Mouse (Mus musculus): ENCODE measurements around the gene Atxn7l1. TPM values are rescaled to one million over a fixed set of nuclear protein-coding genes. Genes with fewer than 3 reads are reported as not detected.

The Atxn7l1 gene
- polyA plus RNA-seq, 1 experiment from 2014 or later: 16.8 TPM

DNA sequence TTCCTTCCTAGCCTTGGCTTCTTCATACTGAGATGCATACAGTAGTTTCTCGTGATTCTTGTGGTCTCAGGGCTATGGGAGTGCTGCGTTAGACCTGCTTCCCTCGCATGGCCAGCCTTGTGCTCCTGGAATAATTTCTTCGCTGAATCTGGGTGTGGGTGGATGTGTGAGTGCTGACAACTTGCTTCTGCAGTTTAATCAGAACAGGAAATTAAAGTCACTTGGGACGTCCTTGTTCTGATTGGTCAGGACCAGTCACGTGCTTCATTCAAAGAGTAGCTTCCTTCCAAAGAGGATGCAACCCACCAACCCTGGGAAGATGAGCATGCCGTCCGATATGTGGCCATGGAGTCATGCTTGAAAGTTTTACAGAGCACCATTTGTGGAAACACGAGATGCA is 126.2 kb downstream of the Atxn7l1 start:
- ATAC-seq (ENCODE audit: low read depth): no peak
- Histone ChIP-seq H3K27me3 (ENCODE audit: control insufficient read depth, insufficient read depth, low read depth, low read length) (no peaks in the 10 kb centered on the region), H3K4me2 (ENCODE audit: low read depth, low read length) (no peak overlapping the region), H3K9ac (ENCODE audit: low read depth, low read length) (no peak overlapping the region), H3K27ac (ENCODE audit: low read length) (no peak overlapping the region), H3K4me1 (ENCODE audit: control insufficient read depth, low read depth, low read length) (no peaks in the 10 kb centered on the region), H3K4me3 (ENCODE audit: low read depth, low read length) (no peak overlapping the region), H3K36me3 (ENCODE audit: control insufficient read depth, insufficient read depth) (no peaks in the 10 kb centered on the region), H3K9me3 (replicated peaks; ENCODE audit: control insufficient read depth, low read length) (no peaks in the 10 kb centered on the region)
- 62% methylated on average over 9 of the region's 9 CpGs for WGBS (ENCODE audit: insufficient replicate concordance)

DNA sequence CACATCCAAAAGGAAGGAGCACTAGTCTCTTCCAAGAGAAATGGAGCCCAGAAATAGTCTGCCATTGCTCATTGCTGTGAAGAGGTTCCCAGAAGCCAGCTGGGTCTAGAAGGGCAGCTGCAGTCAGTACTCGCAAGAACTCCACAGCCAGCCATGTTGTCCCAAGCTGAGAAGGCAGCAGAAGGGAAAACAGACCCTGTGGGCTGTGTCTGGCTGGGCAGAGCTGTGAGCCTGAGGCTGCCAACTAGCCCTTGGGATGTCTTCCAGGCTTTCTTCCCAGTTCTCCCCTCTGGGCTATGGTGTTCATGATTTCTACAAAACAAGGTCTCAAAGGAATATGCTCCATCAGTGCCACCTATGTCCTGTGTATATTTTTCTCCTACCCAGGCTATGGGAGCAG is 128.5 kb downstream of the Atxn7l1 start:
- Histone ChIP-seq H3K27ac (ENCODE audit: low read length) (no peak overlapping the region), H3K9ac (ENCODE audit: low read depth, low read length) (no peak overlapping the region), H3K4me3 (ENCODE audit: low read depth, low read length) (no peak overlapping the region), H3K4me1 (ENCODE audit: control insufficient read depth, low read depth, low read length) (no peaks in the 10 kb centered on the region), H3K4me2 (ENCODE audit: low read depth, low read length) (no peak overlapping the region), H3K36me3 (ENCODE audit: control insufficient read depth, insufficient read depth) (no peaks in the 10 kb centered on the region), H3K27me3 (ENCODE audit: control insufficient read depth, insufficient read depth, low read depth, low read length) (no peaks in the 10 kb centered on the region), H3K9me3 (replicated peaks; ENCODE audit: control insufficient read depth, low read length) (no peaks in the 10 kb centered on the region)
- 91% methylated on average over 1 of the region's 1 CpGs for WGBS (ENCODE audit: insufficient replicate concordance)
- ATAC-seq (ENCODE audit: low read depth): no peak

DNA sequence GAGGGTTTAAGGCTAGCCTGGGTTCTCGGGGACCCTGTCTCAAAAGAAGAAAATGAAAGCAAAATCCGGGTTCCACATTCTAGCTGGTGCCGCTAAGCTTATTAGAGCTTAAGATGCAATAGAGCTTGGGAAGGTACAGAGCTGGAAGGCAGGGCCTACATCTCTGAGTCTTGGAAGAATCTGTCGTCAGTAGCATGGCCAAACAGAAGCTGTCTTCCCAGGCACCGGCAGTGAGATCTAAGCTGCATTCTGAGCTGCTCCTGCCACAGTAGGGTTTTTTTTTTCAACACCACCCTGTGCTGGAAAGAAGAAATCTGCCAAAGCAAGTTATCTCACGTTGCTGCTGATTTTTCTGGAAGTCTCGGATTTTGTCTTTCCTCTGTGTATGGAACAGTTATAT is 129.9 kb downstream of the Atxn7l1 start:
- 71% methylated on average over 7 of the region's 7 CpGs for whole genome bisulfite sequencing (ENCODE audit: insufficient replicate concordance)
- Histone ChIP-seq H3K36me3 (ENCODE audit: control insufficient read depth, insufficient read depth) (no peaks in the 10 kb centered on the region), H3K9ac (ENCODE audit: low read depth, low read length) (no peak overlapping the region), H3K27ac (ENCODE audit: low read length) (no peak overlapping the region), H3K4me2 (ENCODE audit: low read depth, low read length) (no peak overlapping the region), H3K4me3 (ENCODE audit: low read depth, low read length) (no peak overlapping the region), H3K9me3 (replicated peaks; ENCODE audit: control insufficient read depth, low read length) (no peaks in the 10 kb centered on the region), H3K4me1 (ENCODE audit: control insufficient read depth, low read depth, low read length) (no peaks in the 10 kb centered on the region), H3K27me3 (ENCODE audit: control insufficient read depth, insufficient read depth, low read depth, low read length) (no peaks in the 10 kb centered on the region)
- ATAC-seq (ENCODE audit: low read depth): no peak

DNA sequence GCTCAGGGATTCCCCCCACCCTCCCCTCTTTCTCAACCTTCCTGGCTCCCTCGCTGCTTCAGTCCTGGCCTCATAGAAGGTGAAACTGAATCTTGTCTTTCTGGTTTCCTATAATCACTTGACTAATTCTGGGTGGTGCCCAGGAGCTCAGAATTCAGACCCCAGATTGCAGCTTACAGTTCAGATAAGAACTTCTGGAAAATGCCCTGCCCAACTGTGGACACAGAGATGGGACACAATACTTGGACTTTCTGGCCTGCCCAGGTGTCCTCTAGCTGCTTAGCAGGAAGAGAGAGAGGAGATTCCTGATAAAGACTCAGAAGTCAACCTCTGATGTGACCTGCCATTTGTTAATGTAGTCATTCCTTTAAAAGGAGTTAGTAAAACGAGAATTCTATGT is 131.7 kb downstream of the Atxn7l1 start:
- Histone ChIP-seq H3K4me3 (ENCODE audit: low read depth, low read length) (no peak overlapping the region), H3K27ac (ENCODE audit: low read length) (no peak overlapping the region), H3K4me2 (ENCODE audit: low read depth, low read length) (no peak overlapping the region), H3K27me3 (ENCODE audit: control insufficient read depth, insufficient read depth, low read depth, low read length) (no peaks in the 10 kb centered on the region), H3K36me3 (ENCODE audit: control insufficient read depth, insufficient read depth) (no peaks in the 10 kb centered on the region), H3K9ac (ENCODE audit: low read depth, low read length) (no peak overlapping the region), H3K4me1 (ENCODE audit: control insufficient read depth, low read depth, low read length) (no peaks in the 10 kb centered on the region), H3K9me3 (replicated peaks; ENCODE audit: control insufficient read depth, low read length) (no peaks in the 10 kb centered on the region)
- WGBS (ENCODE audit: insufficient replicate concordance): 55% methylated on average over 2 of the region's 2 CpGs
- no peak for ATAC-seq (ENCODE audit: low read depth)

DNA sequence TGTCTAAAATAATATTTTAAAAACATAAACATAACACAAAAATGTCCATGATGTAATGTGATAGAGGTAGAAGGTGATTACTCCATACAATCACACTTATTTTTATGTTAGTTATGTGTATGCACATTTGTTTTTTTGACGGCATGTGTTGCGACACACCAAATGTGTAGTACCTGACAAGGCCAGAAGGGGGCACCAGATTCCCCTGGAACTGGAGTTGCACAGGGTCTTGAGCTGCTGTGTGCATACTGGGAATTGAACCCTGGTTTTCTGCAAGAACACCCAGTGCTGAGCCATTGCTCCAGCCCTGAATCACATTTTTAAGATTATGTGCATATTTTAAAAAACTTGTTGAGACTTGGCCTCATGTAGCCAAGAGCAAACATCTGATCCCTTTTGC is 133.3 kb downstream of the Atxn7l1 start:
- Histone ChIP-seq H3K9me3 (replicated peaks; ENCODE audit: control insufficient read depth, low read length) (no peaks in the 10 kb centered on the region), H3K27me3 (ENCODE audit: control insufficient read depth, insufficient read depth, low read depth, low read length) (no peaks in the 10 kb centered on the region), H3K36me3 (ENCODE audit: control insufficient read depth, insufficient read depth) (no peaks in the 10 kb centered on the region), H3K4me2 (ENCODE audit: low read depth, low read length) (no peak overlapping the region), H3K4me1 (ENCODE audit: control insufficient read depth, low read depth, low read length) (no peaks in the 10 kb centered on the region), H3K4me3 (ENCODE audit: low read depth, low read length) (no peak overlapping the region), H3K9ac (ENCODE audit: low read depth, low read length) (no peak overlapping the region), H3K27ac (ENCODE audit: low read length) (no peak overlapping the region)
- 10% methylated on average over 2 of the region's 2 CpGs for WGBS (ENCODE audit: insufficient replicate concordance)
- no peak for ATAC-seq (ENCODE audit: low read depth)

DNA sequence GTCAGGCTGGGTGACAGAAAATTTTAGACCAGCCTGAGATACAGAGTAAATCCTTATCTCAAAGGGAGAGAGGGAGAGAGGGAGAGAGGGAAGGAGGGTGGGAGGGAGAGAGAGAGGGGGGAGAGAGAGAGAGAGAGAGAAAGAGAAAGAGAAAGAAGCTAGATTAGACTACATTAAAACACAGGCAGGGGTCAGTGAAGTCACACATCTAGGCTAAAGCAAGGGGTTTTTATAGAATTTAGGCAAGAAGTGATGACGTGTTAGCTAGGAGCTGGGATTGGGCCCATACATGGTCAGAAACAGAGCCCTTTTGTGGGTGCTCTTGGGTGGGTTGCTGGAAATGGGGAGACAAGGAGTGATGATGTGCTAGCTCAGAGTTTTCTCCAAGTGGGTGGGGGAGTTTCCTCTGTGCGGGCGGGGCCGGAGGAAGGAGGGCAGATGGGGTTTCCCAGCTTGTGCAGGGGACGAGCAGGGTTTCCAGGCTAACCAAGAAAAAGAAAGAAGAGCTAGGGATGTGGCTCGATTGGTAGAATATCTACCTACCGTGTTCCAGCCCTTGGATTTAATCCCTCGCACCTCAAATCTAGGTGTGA is 136.9 kb downstream of the Atxn7l1 start:
- Histone ChIP-seq H3K27ac (ENCODE audit: low read length) (no peak overlapping the region), H3K4me1 (ENCODE audit: control insufficient read depth, low read depth, low read length) (no peaks in the 10 kb centered on the region), H3K4me3 (ENCODE audit: low read depth, low read length) (no peak overlapping the region), H3K9ac (ENCODE audit: low read depth, low read length) (no peak overlapping the region), H3K36me3 (ENCODE audit: control insufficient read depth, insufficient read depth) (no peaks in the 10 kb centered on the region), H3K4me2 (ENCODE audit: low read depth, low read length) (no peak overlapping the region), H3K27me3 (ENCODE audit: control insufficient read depth, insufficient read depth, low read depth, low read length) (no peaks in the 10 kb centered on the region), H3K9me3 (replicated peaks; ENCODE audit: control insufficient read depth, low read length) (no peaks in the 10 kb centered on the region)
- no peak for ATAC-seq (ENCODE audit: low read depth)
- whole genome bisulfite sequencing (ENCODE audit: insufficient replicate concordance): 68% methylated on average over 8 of the region's 8 CpGs

DNA sequence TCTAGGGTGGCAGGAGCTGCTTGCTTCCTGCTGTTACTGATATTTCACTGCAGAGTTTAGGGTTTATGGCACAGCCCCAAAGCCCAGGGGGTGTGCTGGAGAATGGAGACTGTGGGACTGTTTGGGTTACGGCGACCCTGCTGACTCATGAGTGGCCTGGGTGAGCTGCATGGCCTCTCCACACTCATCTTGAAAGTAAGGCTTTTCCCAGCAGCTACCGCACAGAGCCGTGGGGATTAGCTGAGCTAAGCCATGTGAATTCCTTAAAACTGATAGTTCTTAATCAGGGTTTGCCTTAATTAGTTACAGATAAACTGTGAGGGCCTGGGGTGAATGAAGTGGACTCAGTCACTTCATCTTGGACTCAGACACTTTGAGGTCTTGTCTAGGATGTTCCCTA is 137.9 kb downstream of the Atxn7l1 start:
- H3K4me2 ChIP-seq (ENCODE audit: low read depth, low read length): no peak overlapping the region
- H3K36me3 ChIP-seq (ENCODE audit: control insufficient read depth, insufficient read depth): no peaks in the 10 kb centered on the region
- H3K27me3 ChIP-seq (ENCODE audit: control insufficient read depth, insufficient read depth, low read depth, low read length): no peaks in the 10 kb centered on the region
- WGBS (ENCODE audit: insufficient replicate concordance): 63% methylated on average over 4 of the region's 4 CpGs
- no peaks in the 10 kb centered on the region for H3K4me1 ChIP-seq (ENCODE audit: control insufficient read depth, low read depth, low read length)
- H3K4me3 ChIP-seq (ENCODE audit: low read depth, low read length): no peak overlapping the region
- ATAC-seq (ENCODE audit: low read depth): no peak
- H3K27ac ChIP-seq (ENCODE audit: low read length): no peak overlapping the region
- no peak overlapping the region for H3K9ac ChIP-seq (ENCODE audit: low read depth, low read length)
- no peaks in the 10 kb centered on the region for H3K9me3 ChIP-seq (replicated peaks; ENCODE audit: control insufficient read depth, low read length)

DNA sequence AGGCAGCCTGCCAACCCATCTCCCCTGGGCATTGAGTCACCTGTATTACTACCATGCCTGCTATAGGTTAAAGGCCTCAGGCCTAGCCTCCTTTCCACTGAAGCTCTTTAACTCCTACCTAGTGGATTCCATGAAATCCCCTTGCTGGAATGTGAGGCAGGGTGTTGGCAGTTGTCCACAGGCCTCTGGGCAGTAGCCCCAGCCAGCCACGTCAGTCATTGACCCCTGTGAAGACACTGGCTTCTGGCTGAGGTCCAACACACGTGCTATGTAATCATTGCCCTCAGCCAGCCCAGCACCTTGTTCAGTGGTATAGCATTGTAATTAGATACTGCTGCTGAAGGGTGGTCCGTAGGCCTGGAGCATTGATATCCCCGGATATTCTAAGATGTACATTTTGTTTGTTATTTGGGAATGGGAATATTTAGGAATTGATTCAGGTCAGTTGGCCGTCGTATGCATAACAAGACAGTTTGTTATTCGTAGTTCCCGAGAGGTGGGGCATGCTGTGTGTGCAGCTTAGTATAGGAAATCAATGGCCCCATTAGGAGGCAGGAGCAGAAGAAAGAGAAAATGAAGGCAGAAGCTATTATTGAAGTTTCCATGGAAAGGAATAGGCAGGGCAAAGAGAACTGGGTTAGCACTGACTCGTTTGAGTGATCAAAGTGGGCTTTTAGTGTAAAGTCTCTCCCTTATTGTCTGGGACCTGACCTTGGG is 138.6 kb downstream of the Atxn7l1 start:
- Histone ChIP-seq H3K4me2 (ENCODE audit: low read depth, low read length) (no peak overlapping the region), H3K9me3 (replicated peaks; ENCODE audit: control insufficient read depth, low read length) (no peaks in the 10 kb centered on the region), H3K27ac (ENCODE audit: low read length) (no peak overlapping the region), H3K27me3 (ENCODE audit: control insufficient read depth, insufficient read depth, low read depth, low read length) (no peaks in the 10 kb centered on the region), H3K36me3 (ENCODE audit: control insufficient read depth, insufficient read depth) (no peaks in the 10 kb centered on the region), H3K9ac (ENCODE audit: low read depth, low read length) (no peak overlapping the region), H3K4me3 (ENCODE audit: low read depth, low read length) (no peak overlapping the region), H3K4me1 (ENCODE audit: control insufficient read depth, low read depth, low read length) (no peaks in the 10 kb centered on the region)
- 65% methylated on average over 9 of the region's 9 CpGs for WGBS (ENCODE audit: insufficient replicate concordance)
- ATAC-seq (ENCODE audit: low read depth): peak; percentile 81

DNA sequence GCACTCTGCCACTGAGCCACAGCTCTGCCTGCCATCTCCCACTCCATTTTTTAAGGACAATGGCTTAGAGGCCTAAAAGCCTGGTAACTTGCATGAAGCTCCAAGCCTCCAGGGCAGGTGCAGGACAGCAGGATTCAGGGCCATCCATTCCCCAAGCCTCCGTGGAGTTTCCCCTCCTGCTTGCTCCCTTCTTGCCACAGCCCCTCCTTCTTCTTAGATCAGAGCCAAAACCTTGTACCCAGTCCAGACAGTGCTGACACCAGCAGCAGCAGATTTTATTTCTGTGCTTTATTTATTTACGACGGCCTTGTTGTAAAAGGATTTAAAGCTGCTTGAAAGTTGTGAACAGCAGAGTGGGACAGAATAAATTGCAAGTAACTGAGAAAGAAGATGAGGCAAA is 140.2 kb downstream of the Atxn7l1 start:
- no peak for ATAC-seq (ENCODE audit: low read depth)
- 63% methylated on average over 3 of the region's 3 CpGs for WGBS (ENCODE audit: insufficient replicate concordance)

More for the DNA sequence above, 140.2 kb downstream of the Atxn7l1 start:
- Histone ChIP-seq H3K4me2 (ENCODE audit: low read depth, low read length) (no peak overlapping the region), H3K4me3 (ENCODE audit: low read depth, low read length) (no peak overlapping the region), H3K36me3 (ENCODE audit: control insufficient read depth, insufficient read depth) (no peaks in the 10 kb centered on the region), H3K9ac (ENCODE audit: low read depth, low read length) (no peak overlapping the region), H3K27ac (ENCODE audit: low read length) (no peak overlapping the region), H3K27me3 (ENCODE audit: control insufficient read depth, insufficient read depth, low read depth, low read length) (no peaks in the 10 kb centered on the region), H3K9me3 (replicated peaks; ENCODE audit: control insufficient read depth, low read length) (no peaks in the 10 kb centered on the region), H3K4me1 (ENCODE audit: control insufficient read depth, low read depth, low read length) (no peaks in the 10 kb centered on the region)
